Mouse (Mus musculus): ENCODE measurements around the gene Suz12.

Suz12 gene

DNA sequence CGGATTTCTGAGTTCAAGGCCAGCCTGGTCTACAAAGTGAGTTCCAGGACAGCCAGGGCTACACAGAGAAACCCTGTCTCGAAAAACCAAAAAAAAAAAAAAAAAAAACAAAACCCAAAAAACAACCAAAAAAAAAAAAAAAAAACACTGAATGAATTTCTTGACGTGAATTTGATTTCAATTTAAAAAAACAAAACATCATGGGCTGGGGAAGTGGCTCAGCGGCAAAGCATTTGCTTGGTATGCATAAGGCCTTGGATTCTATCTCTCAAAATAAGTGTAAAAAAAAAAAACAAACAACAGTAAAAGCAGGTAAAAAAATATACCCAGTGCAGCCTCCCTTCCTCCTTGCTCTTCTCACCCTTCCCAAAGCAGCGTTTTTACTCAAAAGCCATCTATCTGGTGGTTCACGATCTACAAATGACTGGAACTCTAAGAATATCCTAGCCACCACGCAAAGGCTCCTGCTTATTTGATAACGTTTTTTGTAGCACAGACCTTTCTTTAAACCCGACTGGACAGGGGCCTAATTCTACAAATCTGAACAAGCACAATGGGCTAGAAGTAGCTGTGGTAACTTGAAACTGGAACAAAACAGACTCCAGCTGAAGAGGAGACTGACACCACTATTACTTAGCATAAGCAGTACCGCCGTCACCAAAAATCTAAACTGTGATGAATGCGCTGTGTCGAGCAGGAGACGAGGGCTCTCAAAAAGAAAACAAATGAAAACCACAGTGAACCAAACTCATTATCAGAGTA, 85.1 kb downstream of the Suz12 start:
- no peak for DNase-seq

DNA sequence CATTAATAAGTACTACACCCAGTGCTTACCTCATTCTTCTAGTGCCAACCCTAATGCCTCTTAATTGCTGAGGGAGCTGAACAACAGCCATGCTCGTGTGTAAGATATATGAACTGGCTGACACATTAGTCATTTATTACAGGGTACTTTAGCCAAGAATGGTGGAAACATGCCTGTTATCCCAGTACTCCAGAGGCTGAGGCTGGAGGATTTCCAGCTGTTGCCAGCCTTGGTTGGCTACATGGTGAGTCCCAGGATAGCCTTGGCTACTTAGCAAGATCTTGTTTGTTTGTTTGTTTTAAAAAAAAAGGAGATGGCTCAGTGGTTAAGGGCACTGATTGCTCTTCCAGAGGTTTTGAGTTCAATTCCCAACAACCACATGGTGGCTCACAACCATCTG, 85.9 kb downstream of the Suz12 start:
- DNase-seq: no peak

DNA sequence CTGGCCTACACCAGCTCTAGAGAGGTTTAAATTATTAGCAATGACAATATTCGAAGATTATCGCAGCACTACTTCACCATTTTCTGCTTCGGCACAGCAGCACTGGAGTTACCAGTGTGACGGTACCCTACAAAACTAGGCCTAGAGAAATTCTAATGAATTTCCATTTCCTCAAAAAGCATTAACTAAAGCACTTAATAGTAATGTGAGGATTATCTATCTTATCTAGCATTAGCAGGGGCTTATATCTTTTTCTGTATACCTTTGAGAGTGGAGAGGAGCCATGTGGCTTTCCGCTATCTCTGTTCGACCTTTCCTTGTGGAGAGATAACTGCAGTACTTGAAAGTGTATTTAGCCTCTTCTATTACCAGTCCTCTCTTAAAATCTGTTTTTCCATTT, 86.8 kb downstream of the Suz12 start:
- no peak for DNase-seq

DNA sequence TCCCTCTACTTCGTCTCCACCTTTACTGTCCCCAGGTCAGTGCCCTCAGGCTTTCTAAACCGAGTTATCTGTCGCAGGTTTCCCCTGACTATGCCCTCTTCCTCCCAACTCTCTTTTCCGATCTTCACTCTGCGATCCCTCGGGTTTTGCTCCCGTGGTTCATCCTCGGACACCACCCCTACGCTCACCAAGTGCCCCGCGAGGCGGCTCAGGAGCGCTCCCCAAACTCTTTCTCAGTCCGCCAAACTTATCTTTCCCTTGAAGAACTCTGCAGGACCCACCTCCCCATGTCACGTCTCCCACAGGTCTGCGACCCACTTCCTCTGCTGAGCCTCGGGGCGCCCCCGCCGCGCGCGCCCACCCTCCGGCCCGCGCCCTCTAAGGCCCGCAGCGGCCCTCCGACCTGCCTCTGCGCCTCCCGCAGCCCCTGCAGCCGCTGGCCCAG, 87.5 kb downstream of the Suz12 start:
- DNase-seq: no peak

DNA sequence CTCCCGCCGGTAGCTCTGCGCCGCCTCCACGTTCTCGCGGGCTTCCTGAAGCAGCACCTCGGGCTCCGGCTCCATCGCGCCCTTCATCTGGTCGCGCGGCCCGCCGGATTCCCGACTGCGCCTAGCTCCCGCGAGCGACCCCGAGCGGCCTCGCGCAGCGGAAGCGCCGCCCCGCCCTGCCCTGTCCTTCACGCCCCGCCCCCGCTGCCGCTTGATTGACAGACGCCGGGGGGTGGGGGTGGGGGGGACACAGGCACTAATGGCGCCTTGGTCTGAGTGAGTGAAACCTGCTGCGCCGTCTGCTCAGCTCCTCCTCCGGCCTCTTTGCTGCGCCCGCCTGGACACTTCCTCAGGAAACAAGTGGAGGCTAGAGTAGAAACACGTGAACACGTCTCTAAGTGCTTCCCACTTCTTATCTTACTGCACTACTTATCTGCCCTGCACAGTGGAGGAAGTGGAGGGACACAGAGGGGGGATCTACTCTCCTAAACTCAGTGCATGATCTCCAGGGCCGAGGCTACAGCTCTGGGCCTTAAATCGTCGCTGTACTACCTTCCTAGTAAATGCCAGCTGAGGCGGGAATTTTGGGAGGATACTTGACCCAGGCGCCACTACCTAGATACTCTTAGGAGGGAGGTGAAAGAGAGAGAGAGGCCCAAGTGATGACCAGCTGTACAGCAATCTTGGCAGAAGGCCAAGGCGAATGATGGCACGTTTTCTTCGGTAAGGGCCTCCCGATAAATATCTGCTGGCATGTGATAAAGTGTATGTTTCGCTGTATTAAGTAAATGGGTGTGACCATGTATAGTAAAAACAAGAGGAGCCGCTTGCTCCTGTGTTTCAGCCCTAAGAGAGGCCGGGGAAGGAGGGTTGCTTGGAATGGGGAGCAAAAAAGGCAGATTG, 88.2 kb downstream of the Suz12 start, which contains the start of gene Crlf3:
TSS of gene Crlf3 (minus strand) at position 166 of the 903 bp plus-strand sequence.
- peak; percentile 95 for DNase-seq

DNA sequence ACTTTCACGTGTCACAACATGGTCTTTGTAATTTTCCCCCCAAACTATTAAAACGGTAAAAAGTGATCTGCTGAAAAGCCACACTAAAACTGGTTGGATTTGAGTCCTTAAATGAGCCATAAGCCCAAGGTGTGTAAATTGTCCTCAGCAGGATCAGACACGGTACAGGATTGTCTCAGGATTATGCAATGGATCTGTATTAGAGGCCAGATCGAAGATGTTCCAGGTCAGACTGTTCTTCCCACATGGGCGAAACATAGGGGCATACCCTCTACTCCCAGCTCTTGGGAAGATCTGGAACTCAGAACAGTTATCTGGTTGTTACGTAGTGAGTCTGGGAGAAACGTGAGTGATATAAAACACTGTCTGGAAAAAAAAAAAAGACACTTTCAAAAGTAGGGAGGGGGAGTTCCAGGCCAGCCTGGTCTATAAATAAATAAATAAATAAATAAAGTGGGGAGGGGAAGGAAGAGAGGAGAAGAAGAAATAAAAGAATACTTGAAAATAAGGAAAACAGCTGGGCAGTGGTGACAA, 88.9 kb downstream of the Suz12 start:
- DNase-seq: no peak
